Mouse (Mus musculus) limb, embryonic 12.5 days (tissue): ENCODE measurements around the gene Fam102b. TPM values are rescaled to one million over a fixed set of nuclear protein-coding genes. Genes with fewer than 3 reads are reported as not detected.

Source experiments
- ATAC-seq: fragments of 200-750 bp; cut with Nextera tagmentation; 2 replicates; pipeline ENCODE4 v1.8.0; 2017; ENCODE audit warnings: low read depth, moderate TSS enrichment; ENCODE audit not compliant: insufficient number of reproducible peaks, insufficient read depth, low FRiP score, low TSS enrichment
- H3K27ac ChIP-seq: fragments of 300-500 bp; sonication (generic); 2 replicates; pipeline ENCODE4 v1.5.1; 2016; ENCODE audit warnings: mild to moderate bottlenecking, moderate library complexity
- H3K27me3 ChIP-seq: fragments of 300-500 bp; sonication (generic); 2 replicates; pipeline ENCODE4 v1.6.1; 2016; ENCODE audit warnings: mild to moderate bottlenecking, moderate library complexity
- H3K36me3 ChIP-seq: fragments of 300-500 bp; sonication (generic); 2 replicates; pipeline ENCODE4 v1.6.1; 2016; ENCODE audit warnings: mild to moderate bottlenecking, moderate library complexity
- H3K4me1 ChIP-seq: fragments of 300-500 bp; sonication (generic); replicated peaks from 2 replicates; pipeline ENCODE4 v1.6.1; 2016
- H3K4me2 ChIP-seq: fragments of 300-500 bp; sonication (generic); 2 replicates; pipeline ENCODE4 v1.6.1; 2016; ENCODE audit warnings: mild to moderate bottlenecking, moderate library complexity
- H3K4me3 ChIP-seq: fragments of 300-500 bp; sonication (generic); replicated peaks from 2 replicates; pipeline ENCODE4 v1.5.1; 2016; ENCODE audit warnings: mild to moderate bottlenecking
- H3K9ac ChIP-seq: fragments of 300-500 bp; sonication (generic); replicated peaks from 2 replicates; pipeline ENCODE4 v1.6.1; 2016; ENCODE audit warnings: mild to moderate bottlenecking, moderate library complexity
- H3K9me3 ChIP-seq: fragments of 300-500 bp; sonication (generic); 2 replicates; pipeline ENCODE4 v1.6.1; 2016; ENCODE audit warnings: mild to moderate bottlenecking, moderate library complexity
- WGBS: fragments of 180-500 bp; shearing (Covaris S2); methylation state at CpG from one replicate; pipeline ENCODE4 v1.1.7; 2016; 5-methylcytosine and 5-hydroxymethylcytosine counted together
- polyA plus RNA-seq: library from polyadenylated mRNA; unstranded; fragments of >200 nt; fragmentation: Nextera tagmentation; extraction: Ambion mirVana; gene quantifications from 2 replicates; pipeline ENCODE4 v1.2.1, GENCODE M21; 2016

The Fam102b gene
- polyA plus RNA-seq, 1 experiment from 2014 or later: 9.6 TPM

DNA sequence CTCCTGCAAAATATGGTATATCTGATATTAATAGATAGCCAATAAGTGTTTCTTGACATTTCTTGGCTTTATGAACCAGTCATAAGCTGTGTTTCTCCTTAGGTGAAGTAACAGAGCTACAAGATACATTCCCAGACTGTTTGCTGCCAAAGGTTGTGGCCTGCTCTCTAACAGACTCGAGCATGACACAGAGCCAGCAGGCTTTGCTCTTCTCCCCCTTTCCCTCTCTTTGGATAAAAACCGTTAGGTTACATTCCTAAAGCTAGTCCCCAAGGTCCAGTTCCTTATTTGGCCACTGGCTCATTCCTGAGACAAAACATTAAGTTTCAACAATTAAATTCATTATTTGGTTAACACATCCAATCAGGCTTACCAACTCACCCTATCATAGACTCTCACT is 4.9 kb upstream of the Fam102b start:
- Histone ChIP-seq H3K36me3 (no peaks in the 10 kb centered on the region), H3K27ac (no peak overlapping the region), H3K4me1 (peaks cover 35% of the 10 kb centered on the region), H3K4me2 (no peak overlapping the region), H3K9me3 (peaks cover 3% of the 10 kb centered on the region; the same call in 1 of the 2 replicates), H3K4me3 (no peak overlapping the region), H3K9ac (no peak overlapping the region), H3K27me3 (no peaks in the 10 kb centered on the region)
- 34% methylated on average over 2 of the region's 2 CpGs for whole genome bisulfite sequencing
- no peak for ATAC-seq

DNA sequence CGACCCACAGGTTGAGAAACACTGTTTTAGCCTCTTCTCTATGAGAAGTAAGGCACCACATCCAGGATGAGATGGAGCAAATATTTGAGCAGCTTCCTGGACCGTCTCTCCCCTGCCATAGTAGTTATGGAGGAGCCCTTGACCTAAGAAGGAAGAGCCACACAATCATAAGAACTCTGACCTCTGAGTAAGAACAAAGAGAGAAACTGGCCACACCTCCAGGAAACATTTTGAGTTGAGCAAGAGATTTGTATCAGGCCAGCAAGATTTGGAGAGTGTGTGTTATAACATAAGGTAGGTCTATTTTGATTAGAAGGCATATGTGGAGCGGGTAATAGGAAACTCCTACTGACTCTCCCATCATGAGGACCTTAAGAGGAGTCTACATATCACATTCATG is 4.2 kb upstream of the Fam102b start:
- no peak for ATAC-seq
- H3K9ac ChIP-seq: no peak overlapping the region
- no peaks in the 10 kb centered on the region for H3K36me3 ChIP-seq
- H3K4me3 ChIP-seq: no peak overlapping the region
- no peak overlapping the region for H3K4me2 ChIP-seq
- no peak overlapping the region for H3K27ac ChIP-seq
- H3K4me1 ChIP-seq: peaks cover 36% of the 10 kb centered on the region
- peaks cover 3% of the 10 kb centered on the region; the same call in 1 of the 2 replicates for H3K9me3 ChIP-seq
- peaks cover under 1% of the 10 kb centered on the region; the same call in 1 of the 2 replicates for H3K27me3 ChIP-seq
- 85% methylated on average over 3 of the region's 3 CpGs for WGBS

- peaks cover 4% of the 10 kb centered on the region; the same call in 1 of the 2 replicates for H3K27me3 ChIP-seq
- H3K9me3 ChIP-seq: peaks cover 3% of the 10 kb centered on the region; the same call in 1 of the 2 replicates
- H3K4me2 ChIP-seq: no peak overlapping the region
- H3K36me3 ChIP-seq: no peaks in the 10 kb centered on the region
- H3K4me1 ChIP-seq: peaks cover 39% of the 10 kb centered on the region
- H3K4me3 ChIP-seq: no peak overlapping the region
- peak overlapping the region; percentile 60 for H3K27ac ChIP-seq
- WGBS: 41% methylated on average over 6 of the region's 6 CpGs
- no peak for ATAC-seq
- H3K9ac ChIP-seq: no peak overlapping the region
Measured at GRCm38 (mm10) chr3:109030817-109031216, 3.4 kb upstream of the Fam102b start.

DNA sequence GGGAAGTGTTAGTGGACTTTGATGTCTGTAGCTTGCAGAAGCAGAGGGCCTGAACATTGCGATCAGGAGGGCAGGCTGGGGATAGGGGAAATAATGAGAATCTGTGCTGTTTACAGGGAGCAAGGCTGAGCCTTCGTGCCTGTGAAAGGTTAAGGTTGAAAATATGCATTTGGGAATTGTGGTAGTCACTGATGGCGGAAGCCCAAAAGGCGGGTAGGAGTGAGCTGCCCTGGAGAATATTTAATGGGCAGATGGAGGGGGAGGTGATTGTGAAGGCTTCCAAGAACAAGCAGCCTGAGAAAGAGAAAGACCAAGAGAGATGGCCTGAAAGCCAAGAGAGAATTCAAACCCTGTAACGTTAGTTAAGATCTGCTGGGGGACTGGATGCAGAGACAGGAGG is 2.3 kb upstream of the Fam102b start:
- Histone ChIP-seq H3K9me3 (peaks cover 3% of the 10 kb centered on the region; the same call in 1 of the 2 replicates), H3K27ac (no peak overlapping the region), H3K9ac (no peak overlapping the region), H3K27me3 (peaks cover 4% of the 10 kb centered on the region; the same call in 1 of the 2 replicates), H3K4me3 (no peak overlapping the region), H3K4me1 (peaks cover 39% of the 10 kb centered on the region), H3K36me3 (no peaks in the 10 kb centered on the region), H3K4me2 (no peak overlapping the region)
- WGBS: 37% methylated on average over 5 of the region's 5 CpGs
- no peak for ATAC-seq

- no peaks in the 10 kb centered on the region for H3K36me3 ChIP-seq
- peak overlapping the region; percentile 76 for H3K27ac ChIP-seq
- WGBS: 0% methylated on average over 46 of the region's 51 CpGs
- H3K9ac ChIP-seq: peak overlapping the region; percentile 84
- H3K4me3 ChIP-seq: peak overlapping the region; percentile 65
- peak overlapping the region; percentile 73 for H3K4me2 ChIP-seq
- peaks cover 36% of the 10 kb centered on the region for H3K4me1 ChIP-seq
- peak; percentile 67 for ATAC-seq
- peaks cover 4% of the 10 kb centered on the region; the same call in 1 of the 2 replicates for H3K27me3 ChIP-seq
- H3K9me3 ChIP-seq: no peaks in the 10 kb centered on the region
Measured at GRCm38 (mm10) chr3:109026991-109027470, 376 bp downstream of the Fam102b start.

- Histone ChIP-seq H3K4me2 (peak overlapping the region; percentile 73), H3K9ac (peak overlapping the region; percentile 84), H3K27me3 (peaks cover 4% of the 10 kb centered on the region; the same call in 1 of the 2 replicates), H3K4me1 (peaks cover 35% of the 10 kb centered on the region), H3K4me3 (peak overlapping the region; percentile 65), H3K36me3 (no peaks in the 10 kb centered on the region), H3K27ac (0 out of 2 replicates have a peak overlapping the region, but pooled peaks have one; percentile 76), H3K9me3 (no peaks in the 10 kb centered on the region)
- no peak for ATAC-seq
- WGBS: 9% methylated on average over 15 of the region's 15 CpGs
Measured at GRCm38 (mm10) chr3:109026462-109026990, 881 bp downstream of the Fam102b start.

DNA sequence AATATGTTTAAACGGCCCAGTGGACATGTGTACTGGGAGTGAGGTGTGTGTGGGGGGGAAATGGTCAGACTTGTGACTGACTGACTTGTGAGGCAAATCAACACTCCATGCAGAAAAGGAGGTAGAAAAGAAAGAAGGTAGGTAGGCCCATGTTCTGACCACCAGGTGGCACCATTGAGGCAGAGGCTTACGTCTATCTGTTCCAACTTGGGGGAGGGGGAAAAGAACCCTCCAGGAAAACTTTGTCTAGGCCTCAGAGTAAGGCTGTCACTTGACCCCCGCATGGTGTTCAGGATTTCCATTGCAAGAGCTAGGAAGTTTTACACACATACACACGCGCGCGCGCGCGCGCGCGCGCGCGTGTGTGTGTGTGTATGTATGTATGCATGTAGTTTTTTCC is 1.8 kb downstream of the Fam102b start:
- Histone ChIP-seq H3K27me3 (peaks cover 4% of the 10 kb centered on the region; the same call in 1 of the 2 replicates), H3K4me1 (peaks cover 26% of the 10 kb centered on the region), H3K4me2 (peak overlapping the region; percentile 73), H3K9me3 (no peaks in the 10 kb centered on the region), H3K4me3 (peak overlapping the region; percentile 65), H3K27ac (no peak overlapping the region), H3K9ac (no peak overlapping the region), H3K36me3 (no peaks in the 10 kb centered on the region)
- WGBS: 26% methylated on average over 16 of the region's 16 CpGs
- no peak for ATAC-seq

DNA sequence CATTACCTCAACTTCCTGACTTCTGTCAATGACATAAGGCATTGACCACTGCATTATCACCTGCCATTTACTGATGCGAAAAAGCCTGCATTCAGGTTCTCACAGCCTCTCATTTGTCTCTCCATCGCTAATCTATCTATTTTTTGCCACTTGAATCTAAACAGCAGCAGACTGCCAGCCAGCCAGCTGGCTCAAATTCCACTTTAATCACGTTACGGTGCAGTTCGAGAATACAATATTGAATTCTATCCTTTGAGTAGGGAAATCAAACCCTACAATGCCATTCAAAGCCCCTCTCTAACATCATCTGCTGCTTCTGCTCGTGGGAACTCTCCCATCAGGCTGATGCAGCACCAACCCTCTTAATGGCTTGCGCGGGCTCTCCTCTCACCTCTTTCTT is 4.3 kb downstream of the Fam102b start:
- Histone ChIP-seq H3K4me2 (no peak overlapping the region), H3K27me3 (peaks cover 4% of the 10 kb centered on the region; the same call in 1 of the 2 replicates), H3K4me1 (peaks cover 7% of the 10 kb centered on the region; the same call in 1 of the 2 replicates), H3K4me3 (no peak overlapping the region), H3K36me3 (no peaks in the 10 kb centered on the region), H3K9me3 (no peaks in the 10 kb centered on the region), H3K27ac (no peak overlapping the region), H3K9ac (no peak overlapping the region)
- WGBS: 82% methylated on average over 8 of the region's 8 CpGs
- no peak for ATAC-seq

- WGBS: 83% methylated on average over 6 of the region's 6 CpGs
- ATAC-seq: no peak
- H3K4me1 ChIP-seq: peaks cover 4% of the 10 kb centered on the region; the same call in 1 of the 2 replicates
- no peaks in the 10 kb centered on the region for H3K36me3 ChIP-seq
- no peak overlapping the region for H3K4me2 ChIP-seq
- peaks cover 4% of the 10 kb centered on the region; the same call in 1 of the 2 replicates for H3K27me3 ChIP-seq
- no peak overlapping the region for H3K9ac ChIP-seq
- no peak overlapping the region for H3K4me3 ChIP-seq
- no peaks in the 10 kb centered on the region for H3K9me3 ChIP-seq
- H3K27ac ChIP-seq: no peak overlapping the region
Measured at GRCm38 (mm10) chr3:109021720-109022516, 5.5 kb downstream of the Fam102b start.

DNA sequence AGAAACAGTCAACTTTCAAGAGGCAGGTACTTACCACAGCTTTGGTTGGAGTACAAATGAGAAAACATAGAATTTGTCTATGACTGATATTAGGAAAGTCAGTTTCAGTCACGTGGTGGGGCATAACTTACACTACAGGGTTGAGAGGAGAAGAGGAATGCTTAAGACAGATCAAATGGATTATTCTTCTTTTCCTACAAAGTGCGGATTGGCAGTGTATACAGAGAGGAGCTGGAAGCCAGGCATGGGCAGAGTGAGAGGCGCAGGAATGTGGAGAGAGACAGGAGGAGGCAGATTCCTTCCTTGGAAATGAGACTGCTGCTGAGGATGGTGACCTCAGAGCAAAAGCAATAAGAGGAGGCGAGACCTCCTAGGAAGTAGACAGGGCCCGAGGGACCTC is 9.1 kb downstream of the Fam102b start:
- Histone ChIP-seq H3K9ac (no peak overlapping the region), H3K36me3 (no peaks in the 10 kb centered on the region), H3K27me3 (no peaks in the 10 kb centered on the region), H3K4me3 (no peak overlapping the region), H3K4me2 (no peak overlapping the region), H3K27ac (no peak overlapping the region), H3K4me1 (no peaks in the 10 kb centered on the region), H3K9me3 (no peaks in the 10 kb centered on the region)
- ATAC-seq: no peak
- WGBS: 87% methylated on average over 5 of the region's 5 CpGs

DNA sequence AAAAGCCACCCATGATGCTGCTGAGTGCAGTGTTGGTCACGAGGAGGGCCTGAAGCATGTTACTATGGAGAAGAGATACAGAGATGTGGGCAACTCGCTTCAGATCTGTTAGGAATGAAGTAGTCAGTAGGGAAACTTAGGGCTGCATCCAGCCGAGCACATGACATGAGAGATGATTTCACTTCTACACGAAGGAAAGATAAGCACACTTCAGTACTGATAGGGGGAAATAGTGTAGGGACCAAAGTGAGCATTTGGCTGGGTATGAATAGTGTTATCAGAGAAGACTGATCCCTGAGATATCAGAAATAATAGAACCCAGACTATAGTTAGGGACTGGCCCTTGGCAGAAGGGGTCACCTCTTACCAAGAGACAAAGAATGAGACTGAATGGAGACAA is 14.8 kb downstream of the Fam102b start:
- H3K27me3 ChIP-seq: no peaks in the 10 kb centered on the region
- no peak overlapping the region for H3K9ac ChIP-seq
- H3K4me1 ChIP-seq: no peaks in the 10 kb centered on the region
- H3K27ac ChIP-seq: no peak overlapping the region
- ATAC-seq: no peak
- no peaks in the 10 kb centered on the region for H3K36me3 ChIP-seq
- 86% methylated on average over 4 of the region's 4 CpGs for WGBS
- no peak overlapping the region for H3K4me3 ChIP-seq
- H3K9me3 ChIP-seq: no peaks in the 10 kb centered on the region
- H3K4me2 ChIP-seq: no peak overlapping the region
